Mouse (Mus musculus) thymus, postnatal 14 days (tissue): ENCODE data around the gene Fam181a.

Experiments
- DNase-seq: peaks from one replicate; pipeline ENCODE4 v3.0.0; 2021

The Fam181a gene

DNA sequence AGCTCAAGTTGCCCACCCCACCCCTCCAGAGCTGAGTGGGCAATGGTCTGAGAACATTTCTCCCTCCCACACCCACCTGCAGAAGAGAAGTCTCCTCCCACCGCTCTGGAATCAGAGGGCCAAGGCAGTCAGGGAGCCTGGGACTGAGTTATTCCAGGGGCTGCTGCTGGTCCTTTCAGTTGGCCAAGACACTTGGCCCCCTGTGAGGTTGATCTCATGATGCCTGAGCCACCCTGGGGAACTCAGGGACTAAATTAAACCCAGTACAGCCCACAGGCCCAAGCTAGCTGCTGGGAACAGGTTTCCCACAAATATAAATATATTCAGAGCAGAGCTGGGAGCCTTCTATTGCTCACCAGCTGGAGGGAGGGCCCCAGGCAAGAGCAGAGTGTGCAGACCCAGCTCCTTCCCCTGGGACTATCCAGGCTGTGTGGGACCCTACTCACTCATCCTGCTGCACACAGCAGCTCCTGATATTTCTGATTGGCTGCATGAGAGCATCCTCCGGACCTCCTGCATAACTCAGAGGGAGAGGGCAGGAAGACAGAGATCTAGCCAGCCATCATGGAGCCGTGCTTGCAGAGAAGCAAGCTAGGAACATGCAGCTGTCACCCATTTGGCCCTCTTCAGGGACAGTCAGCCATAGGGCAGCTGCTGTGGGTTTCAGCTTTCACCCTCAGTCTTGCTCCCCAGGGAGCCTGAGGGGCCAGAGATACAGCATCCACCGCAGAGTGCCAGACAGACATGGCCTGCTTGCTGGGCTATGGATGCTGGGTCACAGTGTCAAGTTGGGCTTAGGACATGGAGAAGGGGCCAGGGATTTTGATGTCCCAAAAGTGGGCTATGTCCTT is 48.4 kb downstream of the Fam181a start:
- no peak for DNase-seq

DNA sequence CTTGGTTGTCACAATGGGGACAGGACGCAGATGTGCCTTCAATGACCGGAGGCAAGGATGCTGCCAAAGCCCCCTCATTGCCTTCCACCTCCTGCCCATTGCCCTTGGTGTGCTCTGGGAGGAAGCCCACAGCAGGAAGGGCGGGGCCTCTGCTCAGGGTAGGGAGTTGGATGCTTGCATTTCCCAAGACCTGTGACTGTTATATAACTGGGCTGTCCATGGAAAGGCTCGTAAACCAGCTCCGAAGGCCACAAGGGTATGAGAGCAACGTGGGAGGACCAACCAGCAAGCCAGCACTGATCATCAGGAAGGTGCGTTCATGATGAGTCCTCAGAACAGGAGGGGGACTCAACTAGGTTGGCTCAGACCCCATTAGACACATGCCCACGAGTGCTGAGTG is 50.0 kb downstream of the Fam181a start:
- no peak for DNase-seq

DNA sequence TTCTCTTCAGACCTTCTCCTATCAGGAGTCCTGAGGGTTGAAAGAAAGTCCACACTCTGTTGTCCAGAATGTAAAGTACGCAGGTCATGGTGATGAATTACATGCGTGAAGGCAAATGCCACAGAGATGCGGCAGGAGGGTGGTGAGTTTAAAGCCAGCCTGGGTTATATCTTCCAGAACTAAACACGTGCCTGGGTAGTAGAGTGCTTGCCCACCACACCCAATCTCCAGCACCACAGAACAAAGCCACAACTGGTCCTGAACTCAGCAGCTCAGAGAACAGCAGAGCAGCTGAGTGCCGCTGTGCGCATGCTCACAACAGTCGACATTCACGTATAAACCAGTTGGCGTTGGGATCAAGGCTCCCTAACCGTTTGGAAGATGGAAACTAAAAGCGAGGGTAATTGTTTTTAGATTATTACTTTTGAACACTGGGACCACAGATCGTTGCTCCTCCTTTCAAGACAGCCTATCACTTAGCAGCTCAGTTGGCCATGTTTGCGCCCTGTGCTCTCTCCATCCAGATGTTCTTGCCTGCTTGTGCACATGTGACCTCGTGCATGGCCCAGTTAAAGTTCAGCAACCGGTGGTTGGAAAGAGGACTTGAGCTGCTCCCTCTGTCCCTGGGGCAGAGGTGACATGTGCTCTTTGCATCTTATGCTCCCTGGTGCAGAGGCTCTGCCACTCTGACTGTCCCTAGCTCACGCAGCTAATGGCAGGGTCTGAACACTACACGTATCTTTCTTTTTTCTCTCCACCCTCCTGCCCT is 50.9 kb downstream of the Fam181a start:
- no peak for DNase-seq

DNA sequence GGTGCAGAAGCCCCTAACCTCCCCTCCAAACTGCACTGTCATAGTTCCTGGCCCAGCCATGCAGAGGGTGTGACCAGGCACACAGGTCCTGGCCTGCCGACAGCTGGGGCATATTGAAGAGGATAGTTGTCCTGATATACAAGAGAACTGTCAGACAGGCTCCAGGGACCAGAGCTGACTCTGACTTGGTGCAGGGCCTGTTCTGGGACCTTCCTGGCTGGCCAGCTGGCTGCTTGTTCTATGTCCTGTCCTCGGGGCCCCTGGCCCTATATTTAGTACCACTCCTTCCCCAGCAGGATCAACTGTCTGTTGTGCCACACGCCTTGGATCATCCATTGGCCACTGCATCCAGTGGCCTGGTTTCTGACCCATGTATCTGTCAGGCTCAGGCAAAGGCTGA is 51.6 kb downstream of the Fam181a start:
- no peak for DNase-seq
